Mouse (Mus musculus): ENCODE results near the gene Tmem147.

DNA sequence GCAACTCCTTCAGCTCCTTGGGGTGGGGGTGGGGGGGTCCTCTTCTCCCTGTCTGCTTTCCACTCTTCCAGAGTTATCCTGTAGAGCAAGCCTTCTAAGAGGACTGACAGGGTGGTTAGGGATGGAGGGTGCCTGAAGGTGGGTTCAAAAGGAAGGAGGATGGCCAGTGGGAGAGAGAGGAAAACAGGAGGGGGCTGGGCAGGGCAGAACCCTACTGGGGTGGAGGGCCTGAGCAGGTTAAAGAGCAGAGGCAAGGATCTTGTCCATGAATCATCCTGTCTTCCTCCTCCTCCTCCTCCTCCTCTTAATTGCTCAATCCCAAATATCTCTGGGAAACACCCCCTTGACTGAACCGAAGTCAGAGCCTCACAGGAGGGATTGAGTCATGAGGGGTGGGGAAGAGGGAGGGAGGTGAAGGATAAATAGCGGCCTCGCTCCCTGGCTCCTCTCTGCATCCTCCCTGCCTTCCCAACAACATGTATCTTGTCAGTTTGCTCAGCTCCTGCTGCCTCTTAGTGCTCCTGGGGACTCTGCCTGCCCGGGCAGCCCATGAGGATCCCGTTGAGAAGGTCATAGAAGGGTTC is 21.8 kb upstream of the Tmem147 start, which contains the start of gene Sbsn:
- no peak for TF ChIP-seq CTCF (IDR thresholded peaks at IDR 0.05; ENCODE audit: low read depth, low read length)
- TF ChIP-seq GATA1 (IDR thresholded peaks at IDR 0.05; ENCODE audit: borderline replicate concordance, low read length), result no peak
- TF ChIP-seq TAL1 (conservative IDR thresholded peaks at IDR 0.05; ENCODE audit: low read depth, low read length), result no peak

All from G1E (cell line).